Mouse (Mus musculus) heart, embryonic 12.5 days (tissue): Measurements from ENCODE around the gene Rhbdd1. TPM values are rescaled to one million over a fixed set of nuclear protein-coding genes. Genes with fewer than 3 reads are reported as not detected.

Experiments
- ATAC-seq: fragments of 200-750 bp; cut with Nextera tagmentation; 2 replicates; pipeline ENCODE4 v1.8.0; 2017; ENCODE audit warnings: moderate TSS enrichment, moderate library complexity; ENCODE audit not compliant: insufficient number of reproducible peaks, low FRiP score
- H3K27ac ChIP-seq: fragments of 300-500 bp; sonication (generic); 2 replicates; pipeline ENCODE4 v1.5.1; 2016; ENCODE audit warnings: mild to moderate bottlenecking, moderate library complexity; ENCODE audit not compliant: poor library complexity, severe bottlenecking
- H3K27me3 ChIP-seq: fragments of 300-500 bp; sonication (generic); replicated peaks from 2 replicates; pipeline ENCODE4 v1.6.1; 2016; ENCODE audit warnings: mild to moderate bottlenecking, moderate library complexity
- H3K36me3 ChIP-seq: fragments of 300-500 bp; sonication (generic); 2 replicates; pipeline ENCODE4 v1.6.1; 2016; ENCODE audit warnings: mild to moderate bottlenecking, moderate library complexity
- H3K4me1 ChIP-seq: fragments of 300-500 bp; sonication (generic); replicated peaks from 2 replicates; pipeline ENCODE4 v1.6.1; 2016; ENCODE audit warnings: mild to moderate bottlenecking
- H3K4me2 ChIP-seq: fragments of 300-500 bp; sonication (generic); 2 replicates; pipeline ENCODE4 v1.6.1; 2016; ENCODE audit warnings: mild to moderate bottlenecking, moderate library complexity
- H3K4me3 ChIP-seq: fragments of 300-500 bp; sonication (generic); 2 replicates; pipeline ENCODE4 v1.5.1; 2016; ENCODE audit warnings: mild to moderate bottlenecking
- H3K9ac ChIP-seq: fragments of 300-500 bp; sonication (generic); 2 replicates; pipeline ENCODE4 v1.6.1; 2016; ENCODE audit warnings: mild to moderate bottlenecking, moderate library complexity
- H3K9me3 ChIP-seq: fragments of 300-500 bp; sonication (generic); replicated peaks from 2 replicates; pipeline ENCODE4 v1.6.1; 2016; ENCODE audit warnings: mild to moderate bottlenecking, moderate library complexity
- WGBS: fragments of 180-500 bp; shearing (Covaris S2); methylation state at CpG from one replicate; pipeline ENCODE4 v1.1.7; 2016; 5-methylcytosine and 5-hydroxymethylcytosine counted together
- microRNA-seq: library from miRNA; unstranded; fragments of <30 nt; microRNA quantifications from one replicate; pipeline ENCODE4, GENCODE M21; 2017
- polyA plus RNA-seq: library from polyadenylated mRNA; unstranded; fragments of >200 nt; fragmentation: Nextera tagmentation; extraction: Ambion mirVana; gene quantifications from 2 replicates; pipeline ENCODE4 v1.2.1, GENCODE M21; 2016

Rhbdd1 gene
- polyA plus RNA-seq, 1 experiment from 2014 or later = 11.9 TPM

GRCm38 (mm10) chr1:82491954-82492353 is 175.7 kb downstream of the Rhbdd1 start:
- WGBS = 83% methylated on average over 2 of the region's 2 CpGs
- Histone ChIP-seq H3K36me3 (no peaks in the 10 kb centered on the region), H3K9me3 (no peaks in the 10 kb centered on the region), H3K27ac (no peak overlapping the region), H3K4me2 (no peak overlapping the region), H3K9ac (no peak overlapping the region), H3K4me1 (no peaks in the 10 kb centered on the region), H3K27me3 (no peaks in the 10 kb centered on the region), H3K4me3 (no peak overlapping the region)
- ATAC-seq = no peak

Small RNA genes within 50 kb of the gene (microRNA-seq; reads per million reads assigned to microRNA genes)
- gene Gm22112 = not detected

Other genes starting within 250 kb of the Rhbdd1 start
- gene Gm9747, start 83.3 kb upstream of the Rhbdd1 start, polyA plus RNA-seq = 40.0 and 42.3 TPM in 2 replicates
- 17.5 and 18.7 TPM in 2 replicates for gene Irs1, start 25.0 kb upstream of the Rhbdd1 start, polyA plus RNA-seq